Mouse (Mus musculus) ovary, postnatal 14 days (tissue): ENCODE results near the gene Vmn2r43.
"Not testable (repeated sequence)": the region's sequence is repeated elsewhere in the genome, so short reads cannot be mapped to it uniquely, and the experiment has no call there.

ENCODE experiments used
- DNase-seq: peaks from one replicate; pipeline ENCODE4 v3.0.0; 2022; ENCODE audit warnings: low spot score

Vmn2r43 gene

GRCm38 (mm10) chr7:8260499-8260898 is at the start of gene Vmn2r43:
TSS of gene Vmn2r43 (minus strand) at chr7:8260599.
- DNase-seq: not testable (repeated sequence)

DNA sequence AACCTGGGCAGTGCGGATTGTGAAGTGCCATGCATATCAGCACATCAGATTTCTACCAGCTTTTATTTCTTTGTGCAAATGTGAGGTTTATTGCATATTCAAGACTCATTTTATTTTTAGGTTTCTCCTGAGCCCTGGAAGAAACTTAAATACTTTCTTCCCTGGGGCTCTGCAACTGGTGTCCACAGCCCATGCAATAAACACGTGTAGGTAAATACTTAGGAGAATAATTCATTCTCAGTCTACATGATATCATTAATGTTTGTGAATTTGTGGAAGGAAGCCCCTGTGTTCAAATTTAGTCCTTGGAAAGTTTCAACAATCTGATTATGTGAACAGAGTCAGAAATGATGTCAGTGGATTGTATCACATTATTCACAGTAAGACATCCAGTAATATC is 60.2 kb downstream of the Vmn2r43 start, which contains the start of gene Vmn2r42:
Vmn2r42 (minus strand) TSS at position 101 of the 400 bp plus-strand sequence.
- DNase-seq: not testable (repeated sequence)
